Mouse (Mus musculus): ENCODE measurements around the gene Thpo.

Gene Thpo

GRCm38 (mm10) chr16:20724338-20724748, 10.0 kb downstream of the Thpo start:
- no peak for DNase-seq (ENCODE audit: low read depth)

GRCm38 (mm10) chr16:20723247-20723646, 11.1 kb downstream of the Thpo start:
- DNase-seq (ENCODE audit: low read depth), result no peak

GRCm38 (mm10) chr16:20722736-20723135, 11.6 kb downstream of the Thpo start:
- no peak for DNase-seq (ENCODE audit: low read depth)

GRCm38 (mm10) chr16:20721808-20722207, 12.5 kb downstream of the Thpo start:
- no peak for DNase-seq (ENCODE audit: low read depth)

GRCm38 (mm10) chr16:20717978-20718670, 16.2 kb downstream of the Thpo start:
- no peak for DNase-seq (ENCODE audit: low read depth)

GRCm38 (mm10) chr16:20717181-20717977, 16.9 kb downstream of the Thpo start, which contains the start of the genes Polr2h and Clcn2:
Gene Polr2h, plus strand, starts transcription at chr16:20717665.
Gene Clcn2, minus strand, starts transcription at chr16:20717746.
- peak; percentile 96 for DNase-seq (ENCODE audit: low read depth)

- DNase-seq (ENCODE audit: low read depth), result no peak
Observed at GRCm38 (mm10) chr16:20716841-20717180, 17.5 kb downstream of the Thpo start.

GRCm38 (mm10) chr16:20715976-20716840, 18.1 kb downstream of the Thpo start:
- no peak for DNase-seq (ENCODE audit: low read depth)

GRCm38 (mm10) chr16:20715566-20715965, 18.7 kb downstream of the Thpo start:
- DNase-seq (ENCODE audit: low read depth), result no peak

GRCm38 (mm10) chr16:20715161-20715560, 19.1 kb downstream of the Thpo start:
- no peak for DNase-seq (ENCODE audit: low read depth)

- no peak for DNase-seq (ENCODE audit: low read depth)
Observed at GRCm38 (mm10) chr16:20714307-20715080, 19.8 kb downstream of the Thpo start.

- peak; percentile 68 for DNase-seq (ENCODE audit: low read depth)
Observed at GRCm38 (mm10) chr16:20712889-20713288, 21.4 kb downstream of the Thpo start.

- no peak for DNase-seq (ENCODE audit: low read depth)
Observed at GRCm38 (mm10) chr16:20712190-20712589, 22.1 kb downstream of the Thpo start.

GRCm38 (mm10) chr16:20710810-20711209, 23.5 kb downstream of the Thpo start:
- no peak for DNase-seq (ENCODE audit: low read depth)

- no peak for DNase-seq (ENCODE audit: low read depth)
Observed at GRCm38 (mm10) chr16:20710370-20710769, 23.9 kb downstream of the Thpo start.

- DNase-seq (ENCODE audit: low read depth), result no peak
Observed at GRCm38 (mm10) chr16:20708939-20709734, 25.2 kb downstream of the Thpo start.

- DNase-seq (ENCODE audit: low read depth), result no peak
Observed at GRCm38 (mm10) chr16:20708220-20708938, 25.9 kb downstream of the Thpo start.

- no peak for DNase-seq (ENCODE audit: low read depth)
Observed at GRCm38 (mm10) chr16:20706407-20707055, 27.8 kb downstream of the Thpo start.

- DNase-seq (ENCODE audit: low read depth), result no peak
Observed at GRCm38 (mm10) chr16:20705786-20706185, 28.5 kb downstream of the Thpo start.
